Mouse (Mus musculus) heart, adult 2 months (tissue): ENCODE results near the gene Dpagt1. TPM values are rescaled to one million over a fixed set of nuclear protein-coding genes. Genes with fewer than 3 reads are reported as not detected.
A peak's percentile ranks its signal among the peaks of the same experiment; 100 is the strongest.
"Not testable (repeated sequence)": the region's sequence is repeated elsewhere in the genome, so short reads cannot be mapped to it uniquely, and the experiment has no call there.

Experiments
- DNase-seq, 2 experiments: peaks; one replicate each; pipeline ENCODE4 v3.0.0; 2021
- H3K27ac ChIP-seq: fragments of 200-600 bp; 2 replicates; pipeline ENCODE4 v1.8.1; 2022
- H3K27me3 ChIP-seq: fragments of 200-500 bp; 2 replicates; pipeline ENCODE4 v1.6.1; 2012; ENCODE audit warnings: mild to moderate bottlenecking, low read length, inconsistent platforms, mixed read lengths; ENCODE audit not compliant: control insufficient read depth, insufficient read depth
- H3K36me3 ChIP-seq: fragments of 200-500 bp; 2 replicates; pipeline ENCODE4 v1.6.1; 2012; ENCODE audit warnings: low read length, inconsistent platforms; ENCODE audit not compliant: control insufficient read depth, insufficient read depth
- H3K4me1 ChIP-seq: fragments of 200-500 bp; 2 replicates; pipeline ENCODE4 v1.6.1; 2011; ENCODE audit warnings: low read length; ENCODE audit not compliant: control insufficient read depth, insufficient read depth
- H3K4me3 ChIP-seq: fragments of 200-600 bp; 2 replicates; pipeline ENCODE4 v1.8.1; 2022
- H3K79me2 ChIP-seq: fragments of 200-500 bp; replicated peaks from 2 replicates; pipeline ENCODE4 v1.6.1; 2012; ENCODE audit warnings: mild to moderate bottlenecking, inconsistent platforms, low read length, moderate library complexity, mixed read lengths; ENCODE audit not compliant: control insufficient read depth, insufficient read depth
- H3K9ac ChIP-seq: fragments of 200-500 bp; 2 replicates; pipeline ENCODE4 v1.6.1; 2012; ENCODE audit warnings: low read depth, mild to moderate bottlenecking, control low read depth, inconsistent platforms, low read length, mixed read lengths
- CTCF ChIP-seq: fragments of 200-600 bp; IDR thresholded peaks from 2 replicates; pipeline ENCODE4 v1.8.1; 2022; ENCODE audit warnings: antibody characterized with exemption, mild to moderate bottlenecking, moderate library complexity
- EP300 ChIP-seq: fragments of 200-500 bp; IDR thresholded peaks from 2 replicates; pipeline ENCODE4 v1.6.1; 2011; ENCODE audit warnings: low read depth, low read length, control low read depth; ENCODE audit not compliant: insufficient read depth
- POLR2A ChIP-seq: fragments of 200-500 bp; IDR thresholded peaks from 2 replicates; pipeline ENCODE4 v1.6.1; 2011; ENCODE audit warnings: mild to moderate bottlenecking, low read depth, low read length, control low read depth; ENCODE audit not compliant: insufficient read depth
- WGBS: fragments of 180-500 bp; shearing (Covaris S2); methylation state at CpG from one replicate; pipeline ENCODE4 v1.1.7; 2018; 5-methylcytosine and 5-hydroxymethylcytosine counted together
- intact Hi-C: fragments of 180-260 bp; cut with DNase I; formaldehyde crosslinking; loops from one replicate; pipeline ENCODE4 v1.15.1; 2025
- polyA plus RNA-seq: library from polyadenylated mRNA; depleted of rRNA; stranded (reverse); fragments of >200 nt; gene quantifications from 2 replicates; pipeline ENCODE4 v1.2.3, GENCODE M21; 2012
- total RNA-seq, 2 experiments: library from RNA; stranded (reverse); gene quantifications; 2 replicates each; pipeline ENCODE4 v1.2.3; 2021

The Dpagt1 gene
- total and polyA plus RNA-seq, 3 experiments, result 18.9 to 34.3 (median 20.6) TPM

DNA sequence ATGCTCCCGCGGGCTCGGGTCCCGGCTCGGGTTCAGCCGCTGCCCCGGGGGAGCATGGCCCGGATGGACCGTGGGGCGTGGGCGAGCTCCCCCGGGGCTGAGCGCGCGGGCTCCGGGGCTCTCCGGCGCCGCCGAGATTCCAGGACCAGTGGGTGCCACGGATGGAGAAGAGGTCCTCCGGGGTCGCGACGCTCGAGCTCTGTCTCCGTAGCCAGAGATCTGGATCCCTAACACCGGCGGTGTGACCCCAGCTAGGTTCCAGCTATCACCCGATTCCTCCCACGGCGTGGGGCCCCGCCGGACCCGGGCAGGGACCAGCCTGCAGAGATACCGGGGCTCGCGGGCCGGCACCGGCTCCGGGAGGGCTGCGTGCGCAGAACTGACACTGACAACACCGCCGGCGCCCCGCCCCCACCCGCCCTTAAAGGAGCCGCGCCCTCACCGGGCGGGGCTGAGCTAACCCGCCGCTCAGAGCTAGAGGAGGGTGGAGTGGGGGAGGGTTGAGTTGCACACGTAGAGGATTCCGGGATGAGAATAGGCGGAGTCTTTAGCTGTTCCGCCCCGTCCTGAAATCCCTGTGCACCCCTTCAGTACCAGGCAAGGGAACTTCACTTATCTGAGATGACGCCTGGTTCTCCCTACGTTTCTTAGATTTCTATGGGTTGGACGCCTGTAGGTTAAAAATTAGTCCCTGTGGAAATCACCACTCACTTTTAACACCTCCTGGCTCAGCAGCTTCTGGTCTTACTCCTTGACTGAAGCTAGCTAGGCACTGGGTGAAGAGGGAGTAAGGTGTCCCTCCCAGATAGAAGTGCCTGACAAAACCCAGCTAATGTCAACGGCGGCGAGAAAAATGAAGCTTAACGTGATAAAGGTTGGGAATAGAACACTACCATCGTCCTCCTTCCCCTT lies 5.7 kb upstream of the Dpagt1 start, which contains the start of gene C2cd2l:
C2cd2l (minus strand) TSS at position 399 of the 912 bp plus-strand sequence.
- WGBS, result under 1% methylated on average over 67 of the region's 67 CpGs
- no peak for TF ChIP-seq CTCF
- TF ChIP-seq POLR2A, result peak; percentile 54
- TF ChIP-seq EP300, result peak; percentile 65; the same call in 1 of the 2 replicates
- intact Hi-C loops, result no loop called here

DNA sequence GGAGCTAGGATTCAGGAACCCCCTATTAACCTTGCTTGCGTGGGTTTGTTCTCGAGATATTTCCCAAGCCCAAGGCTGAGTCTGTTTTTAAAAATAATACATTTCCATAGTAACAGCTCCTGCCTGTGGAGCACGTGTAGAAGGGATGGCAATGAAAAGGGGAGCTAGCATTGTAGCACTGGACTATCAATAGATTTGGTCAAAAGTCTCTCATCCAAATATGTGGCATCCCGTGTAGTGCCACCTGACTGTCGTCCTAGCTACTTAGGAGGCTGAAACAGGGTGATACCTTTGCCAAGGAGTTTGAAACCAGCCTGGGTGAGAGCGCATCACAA lies 5.1 kb upstream of the Dpagt1 start:
- TF ChIP-seq POLR2A (no peak), CTCF (no peak), EP300 (no peak)
- Histone ChIP-seq H3K79me2 (peaks cover 2% of the 10 kb centered on the region), H3K4me1 (peaks cover 8% of the 10 kb centered on the region), H3K4me3 (peak overlapping the region; percentile 95), H3K9ac (peak overlapping the region; percentile 64), H3K27me3 (no peaks in the 10 kb centered on the region), H3K27ac (peak overlapping the region; percentile 60), H3K36me3 (no peaks in the 10 kb centered on the region)
- intact Hi-C loops, result no loop called here
- DNase-seq, result no peak
- 17% methylated on average over 6 of the region's 6 CpGs for WGBS

More for the DNA sequence above, 5.7 kb upstream of the Dpagt1 start, which contains the start of gene C2cd2l:
- Histone ChIP-seq H3K79me2 (peaks cover 2% of the 10 kb centered on the region), H3K4me3 (peak within 1 kb of the TSS; percentile 95), H3K9ac (peak within 1 kb of the TSS; percentile 95), H3K4me1 (peaks cover 7% of the 10 kb centered on the region), H3K27me3 (no peaks in the 10 kb centered on the region), H3K36me3 (no peaks in the 10 kb centered on the region), H3K27ac (peak within 1 kb of the TSS; percentile 97)
- peak; percentile 89 to 93 for DNase-seq

DNA sequence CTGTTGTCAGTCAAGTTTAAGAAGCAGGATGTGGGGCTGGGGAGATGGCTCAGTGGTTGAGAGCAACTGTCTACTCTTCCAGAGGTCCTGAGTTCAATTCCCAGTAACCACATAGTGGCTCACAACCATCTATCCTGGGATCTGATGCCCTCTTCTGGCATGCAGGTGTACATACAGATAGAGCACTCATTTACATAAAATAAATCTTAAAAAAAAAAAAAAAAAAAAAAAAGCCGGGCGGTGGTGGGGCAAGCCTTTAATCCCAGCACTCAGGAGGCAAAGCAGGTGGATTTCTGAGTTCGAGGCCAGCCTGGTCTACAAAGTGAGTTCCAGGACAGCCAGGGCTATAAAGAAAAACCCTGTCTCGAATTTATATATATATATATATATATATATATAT lies 2.2 kb upstream of the Dpagt1 start:
- H3K4me3 ChIP-seq, H3K27ac ChIP-seq, DNase-seq, H3K36me3 ChIP-seq, intact Hi-C loops, H3K27me3 ChIP-seq, H3K79me2 ChIP-seq, H3K4me1 ChIP-seq, H3K9ac ChIP-seq: not testable (repeated sequence)
- WGBS, result 69% methylated on average over 4 of the region's 4 CpGs
- peak; percentile 28 for TF ChIP-seq CTCF

DNA sequence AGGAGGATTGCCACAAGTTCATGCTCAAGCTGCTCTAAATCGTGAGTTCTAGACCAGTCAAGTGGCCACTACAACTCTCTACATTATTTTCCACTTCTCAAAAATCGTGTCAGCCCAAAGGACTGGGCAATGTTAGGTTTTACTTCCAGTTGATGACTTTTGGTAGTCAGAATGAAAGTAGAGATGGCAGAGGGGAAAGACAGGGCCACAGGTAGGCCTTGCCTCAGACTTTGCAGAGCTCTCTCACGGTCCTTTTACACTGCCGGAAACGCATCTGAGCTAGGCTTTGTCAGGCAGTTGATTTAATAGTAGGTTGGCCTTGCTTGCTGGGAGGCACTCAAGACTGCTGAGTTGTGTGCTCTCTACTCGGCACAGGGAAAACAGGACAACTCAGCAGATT lies 1.7 kb upstream of the Dpagt1 start:
- intact Hi-C loops, result no loop called here
- Histone ChIP-seq H3K4me1 (peaks cover 7% of the 10 kb centered on the region), H3K79me2 (peaks cover 2% of the 10 kb centered on the region), H3K9ac (no peak overlapping the region), H3K27me3 (no peaks in the 10 kb centered on the region), H3K36me3 (no peaks in the 10 kb centered on the region), H3K4me3 (no peak overlapping the region), H3K27ac (no peak overlapping the region)
- no peak for TF ChIP-seq POLR2A
- no peak for TF ChIP-seq EP300
- TF ChIP-seq CTCF, result no peak
- 87% methylated on average over 6 of the region's 6 CpGs for WGBS
- no peak for DNase-seq

DNA sequence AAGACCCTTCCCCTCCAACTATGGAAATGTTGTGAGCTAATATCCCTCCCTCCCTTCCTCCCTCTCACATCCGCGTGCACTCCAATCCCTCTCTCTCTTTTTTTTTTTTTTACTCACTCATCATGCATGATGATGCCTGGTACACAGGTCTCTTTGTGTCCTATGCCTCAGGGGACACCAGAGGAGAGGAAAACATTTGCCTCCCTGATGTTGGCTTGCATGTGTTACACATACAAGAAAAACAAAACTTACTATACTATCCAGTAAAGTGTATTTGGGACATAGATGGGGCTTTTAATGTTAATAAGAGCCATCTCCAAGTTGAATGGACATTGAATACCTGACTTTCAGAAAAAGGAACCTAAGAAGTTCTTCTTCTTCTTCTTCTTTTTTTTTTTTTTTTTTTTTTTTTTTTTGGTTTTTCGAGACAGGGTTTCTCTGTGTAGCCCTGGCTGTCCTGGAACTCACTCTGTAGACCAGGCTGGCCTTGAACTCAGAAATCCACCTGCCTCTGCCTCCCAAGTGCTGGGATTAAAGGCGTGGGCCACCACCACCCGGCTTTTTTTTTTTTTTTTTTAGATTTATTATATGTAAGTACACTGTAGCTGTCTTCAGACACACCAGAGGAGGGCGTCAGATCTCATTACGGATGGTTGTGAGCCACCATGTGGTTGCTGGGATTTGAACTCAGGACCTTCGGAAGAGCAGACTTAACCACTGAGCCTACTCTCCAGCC lies 619 bp upstream of the Dpagt1 start:
- H3K4me3 ChIP-seq, H3K9ac ChIP-seq, H3K27me3 ChIP-seq, intact Hi-C loops, H3K36me3 ChIP-seq, H3K79me2 ChIP-seq, H3K4me1 ChIP-seq, DNase-seq: not testable (repeated sequence)
- 59% methylated on average over 7 of the region's 8 CpGs for WGBS
- H3K27ac ChIP-seq, result peak overlapping the region; percentile 95
